Mouse (Mus musculus) liver, adult 2 months (tissue): ENCODE results near the gene Gjb1.

ENCODE experiments used
- CTCF ChIP-seq: fragments of 200-500 bp; IDR thresholded peaks from 2 replicates; pipeline ENCODE4 v1.5.1; 2011; ENCODE audit warnings: low read depth, low read length, control low read depth
- POLR2A ChIP-seq: fragments of 200-500 bp; IDR thresholded peaks from 2 replicates; pipeline ENCODE4 v1.6.1; 2011; ENCODE audit warnings: low read length, control low read depth; ENCODE audit not compliant: insufficient read depth; ENCODE audit errors: extremely low read depth

DNA sequence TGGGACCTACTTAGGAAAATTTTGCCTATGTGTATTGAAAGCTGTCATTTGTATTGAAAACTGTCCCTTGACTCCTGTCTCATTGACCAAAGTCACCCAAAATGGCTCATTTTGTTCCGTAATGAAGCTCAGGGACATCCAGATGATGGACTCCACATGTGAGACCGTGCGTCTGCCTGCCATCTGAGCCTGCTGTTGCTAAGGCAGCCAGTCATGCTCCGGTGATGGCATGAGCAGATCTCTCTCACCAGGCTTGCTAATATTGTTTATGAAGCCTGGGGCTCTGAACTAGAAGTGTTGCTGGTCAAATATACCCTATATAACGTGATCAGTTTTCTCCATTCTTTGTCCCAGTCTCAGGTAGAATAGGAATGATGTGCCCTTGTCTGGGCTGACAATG, 3.2 kb upstream of the Gjb1 start:
- TF ChIP-seq CTCF (no peak), POLR2A (no peak)
